Mouse (Mus musculus) megakaryocyte progenitor cell, adult 5-6 weeks (primary cell): ENCODE measurements around the gene Nlrx1. TPM values are rescaled to one million over a fixed set of nuclear protein-coding genes. Genes with fewer than 3 reads are reported as not detected.

Source experiments
- ATAC-seq: replicated peaks from 2 replicates; pipeline ENCODE4 v1.8.0; 2016; ENCODE audit warnings: mild to moderate bottlenecking, moderate TSS enrichment, inconsistent platforms; ENCODE audit not compliant: poor library complexity
- total RNA-seq, 2 experiments: library from RNA; stranded (forward) in 1 of 2; stranded (reverse) in 1 of 2; fragments of 157-497, 149-512 nt in 1 of 2; fragments of 200-1000 nt in 1 of 2; gene quantifications; 2 replicates each; pipeline versions ENCODE4 v1.2.3 to v1.2.4; 2015 to 2017

Nlrx1 gene
- total RNA-seq, 2 experiments from 2014 or later: 4.1 to 8.3 TPM

DNA sequence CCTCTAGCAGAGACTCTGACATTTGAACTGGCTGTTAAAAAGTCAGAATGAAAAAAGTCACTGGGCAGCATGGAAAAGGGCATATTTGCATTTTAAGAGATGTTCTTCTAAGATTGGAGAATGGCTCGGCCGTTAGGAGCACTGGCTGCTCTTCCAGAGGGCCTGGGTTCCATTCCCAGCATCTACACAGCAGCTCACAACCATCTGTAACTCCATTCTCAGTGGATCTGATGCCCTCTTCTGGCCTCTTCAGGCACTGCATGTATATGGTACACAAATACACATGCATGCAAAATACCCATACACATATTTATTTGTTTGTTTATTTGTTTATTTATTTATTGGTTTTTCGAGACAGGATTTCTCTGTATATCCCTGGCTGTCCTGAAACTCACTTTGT, 678 bp upstream of the Nlrx1 start:
- no peak for ATAC-seq

DNA sequence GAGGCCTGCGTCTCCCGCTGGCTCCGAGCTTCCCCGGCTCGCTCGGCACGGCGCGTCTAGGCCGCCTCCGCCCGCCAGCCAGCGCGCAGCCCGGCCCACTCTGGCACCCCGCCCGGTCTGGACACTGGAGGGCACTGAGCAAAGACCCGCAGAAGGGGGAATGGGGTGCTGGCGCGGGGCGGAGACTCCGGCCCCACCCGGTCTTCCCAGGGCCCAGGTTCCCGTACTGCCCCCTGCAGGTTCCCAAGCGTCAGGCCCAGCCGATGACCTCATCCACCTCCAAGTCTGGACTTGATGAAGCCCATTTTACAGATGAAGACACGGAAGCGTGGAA, 405 bp downstream of the Nlrx1 start:
- ATAC-seq: peak; percentile 87

DNA sequence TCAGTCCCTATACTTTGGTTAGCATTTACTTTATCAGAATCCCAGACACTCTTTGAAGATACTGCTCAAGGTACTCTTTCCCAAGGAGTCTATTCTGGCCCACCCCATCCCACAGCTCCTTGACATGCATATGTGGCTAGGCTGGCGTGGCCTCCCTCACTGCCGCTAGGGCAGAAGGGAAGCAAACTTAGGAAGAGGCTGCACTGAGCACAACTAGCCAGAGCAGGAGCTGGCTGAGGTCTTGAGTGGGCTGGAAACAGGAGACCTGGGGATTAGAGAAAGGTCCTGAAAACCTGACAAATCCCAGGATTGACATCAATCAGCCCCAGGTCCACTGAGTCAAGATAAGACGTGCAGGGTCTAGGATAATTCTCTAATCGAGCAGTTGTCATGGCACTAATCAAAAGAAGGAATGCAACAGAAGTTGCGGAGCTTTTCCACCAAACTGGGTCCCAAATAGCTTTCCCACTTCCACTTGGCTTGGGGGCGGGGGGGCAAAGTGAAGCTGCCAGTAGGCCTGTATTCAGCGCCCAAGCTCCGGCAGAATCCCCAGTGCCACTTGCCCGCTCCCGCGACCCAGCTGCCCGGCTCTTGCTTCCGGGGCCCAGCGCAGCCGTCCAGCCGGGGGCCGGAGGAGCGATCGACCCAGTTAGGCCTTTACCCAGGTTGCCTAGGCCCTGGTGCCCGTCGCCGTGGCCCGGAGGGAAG, 926 bp downstream of the Nlrx1 start:
- 0 out of 2 replicates have a peak, but pooled peaks have one; percentile 18 for ATAC-seq

DNA sequence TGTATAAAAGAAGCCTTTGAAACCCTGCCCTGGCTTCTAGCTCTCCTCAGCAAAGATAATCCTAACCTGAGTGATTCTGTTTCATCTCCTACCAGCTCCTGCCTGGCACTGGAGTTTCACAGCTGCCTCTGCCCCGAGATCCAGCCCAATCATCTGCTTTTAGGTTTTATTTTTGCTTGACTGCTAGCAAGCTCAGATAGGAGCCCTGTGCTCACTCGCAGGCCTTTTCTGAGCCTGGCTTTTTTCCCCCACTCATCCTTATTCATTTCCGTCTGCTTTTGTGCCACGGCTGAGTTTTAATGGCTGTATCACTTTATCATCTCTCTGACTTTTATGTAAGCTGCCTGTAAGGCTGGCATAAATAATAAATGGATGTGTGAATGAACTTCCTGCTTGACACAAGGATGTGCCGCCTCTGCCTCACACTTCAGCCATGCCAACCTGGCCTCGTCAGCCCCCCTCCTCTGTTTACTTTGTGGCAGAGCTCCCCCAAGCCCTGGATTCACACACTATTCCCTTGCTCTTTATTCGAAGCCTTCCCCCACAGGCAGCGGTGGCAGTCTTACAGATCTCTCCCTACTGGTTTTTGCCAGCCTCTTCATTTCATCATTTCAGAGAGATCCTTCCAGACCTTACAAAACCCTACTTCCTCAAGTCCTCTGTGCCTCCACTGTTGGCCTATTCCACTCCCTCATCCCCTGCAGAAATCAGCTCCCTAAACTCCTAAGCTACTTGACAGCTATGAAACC, 1.7 kb downstream of the Nlrx1 start:
- peak; percentile 30 for ATAC-seq

DNA sequence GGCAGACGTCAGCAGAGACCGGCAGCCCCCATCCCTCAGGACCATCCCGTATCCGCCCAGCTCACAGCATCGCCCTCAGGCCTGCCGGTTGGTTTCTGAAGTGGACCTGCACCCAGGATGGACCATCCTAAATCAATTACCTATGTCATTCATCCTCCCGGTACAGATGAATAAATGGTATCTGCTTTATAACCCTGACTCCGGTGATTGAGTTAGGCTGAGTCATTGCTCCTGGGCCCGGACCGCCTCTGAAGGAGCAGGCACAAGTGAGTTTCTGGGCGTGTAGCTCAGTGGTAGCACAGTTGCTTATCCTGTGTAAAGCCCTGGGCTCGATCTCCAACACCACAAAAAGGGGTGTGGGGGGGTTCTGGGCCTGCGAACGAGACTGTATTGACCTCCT, 7.0 kb downstream of the Nlrx1 start:
- ATAC-seq: no peak

DNA sequence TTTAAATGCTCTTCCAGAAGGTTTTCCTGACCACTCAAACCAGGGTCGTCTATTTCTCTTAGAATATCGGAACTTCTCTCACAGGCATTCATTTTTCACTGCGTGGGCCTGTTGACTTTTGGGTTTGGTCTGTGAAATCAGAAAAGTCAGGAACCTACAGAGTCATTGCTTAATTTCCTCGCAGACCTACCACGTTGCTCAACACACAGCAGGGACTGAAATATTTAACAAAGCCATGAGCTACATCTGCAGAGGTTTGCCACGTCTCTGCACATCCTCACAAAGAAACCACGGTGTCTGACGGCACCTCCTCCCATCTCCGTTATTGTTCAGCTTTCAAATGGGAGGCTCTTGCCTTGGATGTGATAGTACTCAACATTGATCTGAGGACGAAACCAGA, 9.4 kb downstream of the Nlrx1 start:
- ATAC-seq: peak; percentile 76

DNA sequence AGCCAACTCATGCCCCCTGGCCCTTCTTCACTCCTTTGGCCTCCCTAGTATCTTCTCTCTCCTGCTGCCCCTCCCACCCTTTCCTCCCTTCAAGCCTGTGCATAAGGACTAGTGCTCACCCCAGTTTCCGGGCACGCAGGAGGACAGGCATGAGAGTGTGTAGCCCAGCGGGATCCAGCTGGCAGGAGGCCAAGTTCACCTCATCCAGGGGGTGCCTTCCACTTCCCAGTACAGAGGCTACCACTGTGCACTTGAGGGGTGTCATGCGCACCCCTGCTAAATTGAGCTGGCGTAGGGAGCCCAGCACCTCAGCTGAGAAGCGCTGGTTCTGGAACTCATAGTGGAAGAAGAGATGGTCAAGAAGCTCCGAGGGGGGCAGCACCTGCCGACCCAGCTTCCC, 12.2 kb downstream of the Nlrx1 start:
- ATAC-seq: no peak

DNA sequence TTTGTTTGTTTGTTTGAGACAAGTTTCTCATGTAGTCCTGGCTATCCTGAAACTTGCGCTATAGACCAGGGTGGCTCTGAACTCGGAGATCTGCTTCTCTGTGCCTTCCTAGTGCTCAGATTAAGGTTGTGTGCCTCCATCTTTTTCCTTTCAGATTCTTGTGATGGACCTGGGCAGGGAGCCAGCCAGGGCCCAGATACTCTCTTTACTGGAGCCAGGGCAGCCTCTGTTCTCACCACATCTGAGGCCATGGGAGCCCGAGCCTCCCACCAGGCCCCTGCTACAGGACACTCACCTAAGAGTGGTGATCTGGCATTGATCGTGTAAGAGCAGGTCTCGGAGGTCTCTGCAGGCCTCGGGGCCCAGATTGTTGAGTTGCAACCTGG, 13.3 kb downstream of the Nlrx1 start:
- ATAC-seq: no peak

DNA sequence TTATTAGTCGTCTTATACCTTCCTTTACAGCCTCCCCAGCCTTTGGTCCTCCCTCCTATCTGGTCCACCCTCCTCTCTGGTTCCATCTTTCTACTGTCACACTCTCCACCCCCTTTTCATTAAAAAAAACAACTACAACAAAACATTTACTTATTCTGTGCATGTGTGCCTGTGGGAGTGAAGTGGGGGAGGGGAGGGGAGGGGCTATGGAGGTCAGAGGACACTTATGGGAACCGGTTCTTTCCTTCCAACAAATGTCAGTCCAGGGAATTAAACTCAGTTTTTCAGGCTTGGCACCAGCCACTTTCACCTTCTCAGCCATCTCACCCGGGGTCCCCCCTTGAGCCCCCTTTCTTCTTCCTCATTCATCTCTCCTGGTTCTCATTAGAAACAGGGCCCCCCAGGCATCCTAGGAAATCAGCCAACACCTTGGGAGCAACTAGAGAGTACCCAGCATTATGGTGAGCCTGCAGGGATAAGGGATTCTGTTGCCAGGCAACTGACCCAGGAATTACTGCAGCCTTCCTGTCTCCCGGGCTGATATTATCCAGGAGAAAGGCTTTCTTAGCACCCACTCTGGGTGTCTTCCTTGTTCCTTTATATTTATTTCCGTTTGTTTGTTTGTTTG, 13.8 kb downstream of the Nlrx1 start:
- no peak for ATAC-seq

DNA sequence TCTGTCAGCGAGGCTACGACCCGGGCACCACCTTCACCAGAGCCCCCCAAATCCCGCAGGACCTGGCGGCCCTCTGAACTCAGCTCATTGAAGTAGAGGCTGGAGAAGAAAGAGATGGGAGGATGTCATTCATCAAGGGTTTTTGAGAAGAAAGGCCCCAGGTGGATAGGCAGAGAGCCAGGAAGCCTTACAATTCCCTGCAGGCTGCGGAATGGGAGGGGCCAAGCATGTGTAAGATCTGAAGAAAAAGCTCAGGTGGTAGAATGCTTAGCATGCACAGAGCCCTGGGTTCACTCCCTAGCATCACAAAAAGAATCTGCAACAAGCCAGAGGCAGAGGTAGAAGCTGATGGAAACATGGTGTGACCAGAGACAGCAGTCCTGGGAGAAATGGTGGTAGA, 15.0 kb downstream of the Nlrx1 start:
- no peak for ATAC-seq

DNA sequence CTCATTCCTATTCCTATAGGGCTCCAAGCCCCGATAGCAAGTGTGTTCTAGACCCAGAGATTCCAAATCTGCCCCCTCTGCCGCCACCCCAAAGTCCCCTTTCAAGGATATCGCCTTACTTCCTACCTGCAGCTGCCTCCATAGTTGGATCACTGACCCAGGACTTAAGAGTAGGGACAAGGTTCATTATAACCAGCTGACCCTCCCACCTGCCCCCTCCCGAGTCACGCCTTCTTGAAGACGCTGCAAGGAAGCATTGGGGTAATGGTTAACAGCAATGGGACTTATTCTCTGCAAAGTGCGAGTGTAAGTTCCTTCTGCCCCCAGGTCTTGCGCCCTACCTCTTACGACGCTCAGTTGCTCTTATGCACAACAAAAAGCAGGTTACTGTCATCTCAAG, 17.1 kb downstream of the Nlrx1 start, which contains the start of gene Pdzd3:
Pdzd3 (minus strand) TSS at position 158 of the 400 bp plus-strand sequence.
- no peak for ATAC-seq

DNA sequence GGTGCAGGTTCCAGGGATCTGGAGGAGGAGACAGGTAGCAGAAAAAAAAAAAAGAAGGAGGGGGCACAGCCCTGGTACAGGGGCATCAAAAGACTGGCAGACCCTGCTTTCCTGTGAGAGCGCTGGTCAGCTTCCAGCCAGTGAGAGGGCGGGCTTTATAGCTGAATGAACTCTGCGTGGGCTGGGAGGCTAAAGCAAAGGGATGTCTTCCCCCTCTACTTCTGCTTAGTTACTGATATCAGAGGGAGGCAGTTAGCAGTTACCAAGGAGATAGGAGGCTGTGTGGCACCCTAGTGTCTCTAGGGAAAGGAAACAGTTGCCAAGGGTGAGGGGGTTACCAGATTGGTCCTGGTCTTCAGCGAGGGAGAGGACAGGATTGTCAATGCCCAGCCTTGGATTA, 18.0 kb downstream of the Nlrx1 start:
- ATAC-seq: peak; percentile 24

DNA sequence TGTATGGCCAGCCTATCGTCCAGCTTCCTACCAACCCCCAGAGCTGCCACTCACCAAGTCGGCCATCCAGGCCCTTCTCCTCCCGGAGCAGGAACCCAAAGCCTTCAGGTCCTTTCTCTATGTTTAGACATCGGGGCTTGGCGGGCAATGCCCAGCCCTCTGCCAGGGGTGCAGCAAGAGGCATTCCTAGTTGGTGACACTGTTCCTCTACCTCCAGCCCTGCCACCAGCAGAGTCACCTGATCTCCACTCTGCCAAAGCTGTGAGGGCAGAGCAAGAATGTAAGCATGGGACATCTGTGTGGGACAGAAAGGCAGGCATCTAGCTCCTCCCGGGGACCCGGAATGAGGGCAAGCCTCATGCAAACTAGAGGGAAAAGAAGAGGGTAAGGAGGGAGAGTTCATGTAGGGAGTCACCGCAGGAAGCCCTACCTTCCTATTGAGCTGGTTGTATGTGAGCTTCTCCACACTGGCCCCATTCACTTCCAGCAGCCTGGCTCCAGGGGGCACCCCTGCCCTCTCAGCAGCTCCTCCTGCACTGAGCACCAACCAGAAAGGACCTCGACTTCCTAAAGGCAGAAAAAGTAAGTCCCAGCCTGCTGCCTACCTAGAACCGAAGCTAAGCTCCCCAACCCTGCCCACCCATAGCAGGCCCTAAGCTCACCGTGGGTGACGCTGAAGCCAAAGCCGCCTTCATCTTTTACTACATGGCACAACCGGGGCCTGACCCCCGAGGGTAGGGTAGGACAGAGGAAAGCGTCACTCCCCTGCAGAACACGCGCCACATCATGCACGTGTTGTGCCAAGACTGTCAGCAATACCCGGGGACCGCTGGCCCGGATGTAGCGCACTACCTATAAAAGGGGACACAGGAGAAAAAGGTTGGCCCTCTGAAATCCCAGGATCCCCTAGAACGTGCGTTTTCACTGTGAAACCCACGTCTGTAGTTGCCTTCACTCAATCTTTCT, 18.9 kb downstream of the Nlrx1 start:
- peak; percentile 96 for ATAC-seq

DNA sequence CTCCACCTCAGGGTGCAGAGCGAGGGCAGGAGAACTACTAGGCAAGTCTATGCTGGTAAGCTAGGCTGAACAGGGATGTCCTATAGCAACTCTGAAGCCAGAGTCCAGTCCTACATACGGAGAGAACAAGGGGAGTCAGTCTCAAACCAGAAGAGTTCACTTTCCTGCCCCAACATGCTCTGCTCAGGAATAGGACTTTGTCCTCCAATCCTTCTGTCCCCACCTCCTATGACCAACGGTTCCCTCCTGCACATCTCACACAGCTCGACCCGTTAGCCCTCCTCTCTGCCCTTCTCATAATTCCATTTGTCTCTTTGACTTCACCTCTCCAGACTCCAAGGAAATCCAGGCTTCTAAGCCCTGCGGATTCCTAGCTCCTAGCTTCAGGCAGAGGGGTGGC, 20.5 kb downstream of the Nlrx1 start:
- no peak for ATAC-seq

DNA sequence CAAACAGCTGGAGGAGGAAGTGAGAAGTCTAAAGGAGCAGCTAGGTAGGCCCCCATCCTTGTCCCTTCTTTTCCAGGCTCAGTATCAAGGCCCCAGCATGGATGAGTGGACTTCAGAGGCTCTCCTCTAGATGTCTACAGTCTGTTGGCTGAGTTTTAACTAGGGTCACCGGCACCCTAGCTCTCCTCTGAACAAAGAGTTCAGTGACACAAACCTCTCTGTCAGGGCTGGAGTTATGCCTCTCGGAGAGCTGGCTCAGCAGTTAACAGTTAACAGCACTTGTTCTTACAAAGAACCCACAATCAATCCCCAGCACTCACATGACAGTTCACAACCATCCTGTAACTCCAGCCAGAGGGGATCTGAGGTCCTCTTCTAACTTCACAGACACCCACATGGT, 24.8 kb downstream of the Nlrx1 start:
- ATAC-seq: no peak

DNA sequence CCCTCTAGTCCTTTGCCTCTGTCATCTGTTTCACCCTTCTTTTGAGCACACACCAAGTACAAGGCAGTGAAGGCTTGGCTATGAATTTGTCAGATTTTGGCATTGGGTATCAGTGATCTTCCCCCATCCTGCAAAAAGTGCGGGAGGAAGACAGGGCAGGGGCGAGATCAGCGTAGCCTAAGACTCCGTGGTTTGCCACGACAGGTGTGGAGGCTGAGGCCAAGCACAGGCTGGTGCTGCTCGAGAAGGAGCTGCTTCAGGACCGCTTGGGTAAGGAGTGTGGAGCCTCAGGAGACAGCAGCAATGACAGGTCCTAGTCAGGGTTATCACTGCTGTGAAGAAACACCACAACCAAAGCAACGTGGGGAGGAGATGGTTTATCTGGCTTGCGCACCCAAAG, 27.0 kb downstream of the Nlrx1 start:
- peak; percentile 48 for ATAC-seq

DNA sequence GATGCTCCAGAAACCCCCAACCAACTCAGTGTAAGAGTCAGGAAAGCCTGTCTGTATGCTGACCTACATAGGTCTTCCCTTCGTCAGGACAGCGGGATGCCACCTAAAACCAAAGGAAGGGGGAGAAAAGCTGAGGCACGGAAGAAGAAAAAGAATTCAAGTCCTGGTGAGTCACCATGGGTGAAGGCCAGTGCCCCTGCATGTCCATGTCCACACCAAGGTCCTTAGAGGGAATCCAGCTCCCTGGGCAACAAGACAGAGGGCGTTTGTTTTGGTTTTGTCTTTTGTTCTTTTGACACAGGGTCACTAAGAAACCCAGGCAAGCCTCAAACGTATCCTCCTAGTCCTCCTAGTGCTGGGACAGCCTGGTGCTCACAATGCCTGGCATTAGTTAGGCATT, 27.5 kb downstream of the Nlrx1 start:
- ATAC-seq: no peak

DNA sequence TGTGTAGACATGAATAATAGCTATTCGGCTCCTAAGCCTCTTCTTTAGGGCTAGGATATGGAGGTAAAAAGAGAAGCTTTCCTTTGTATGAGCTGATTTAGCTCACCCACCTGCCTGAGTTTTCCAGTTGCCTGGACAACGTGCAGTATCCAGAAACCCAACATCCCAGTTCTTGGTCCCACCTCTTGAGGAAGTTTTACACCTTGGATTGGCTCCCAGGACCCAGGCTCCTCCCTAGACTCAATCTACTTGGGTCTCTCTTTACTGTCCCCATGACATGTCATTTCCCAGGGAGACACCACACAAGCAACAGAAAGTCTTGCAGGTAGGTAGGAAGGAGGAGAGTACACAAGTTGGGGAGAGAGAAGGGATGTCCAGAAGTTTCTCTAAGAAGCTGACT, 28.0 kb downstream of the Nlrx1 start, which contains the start of gene Ccdc153:
Ccdc153 (plus strand) TSS at position 278 of the 400 bp plus-strand sequence.
- no peak for ATAC-seq

DNA sequence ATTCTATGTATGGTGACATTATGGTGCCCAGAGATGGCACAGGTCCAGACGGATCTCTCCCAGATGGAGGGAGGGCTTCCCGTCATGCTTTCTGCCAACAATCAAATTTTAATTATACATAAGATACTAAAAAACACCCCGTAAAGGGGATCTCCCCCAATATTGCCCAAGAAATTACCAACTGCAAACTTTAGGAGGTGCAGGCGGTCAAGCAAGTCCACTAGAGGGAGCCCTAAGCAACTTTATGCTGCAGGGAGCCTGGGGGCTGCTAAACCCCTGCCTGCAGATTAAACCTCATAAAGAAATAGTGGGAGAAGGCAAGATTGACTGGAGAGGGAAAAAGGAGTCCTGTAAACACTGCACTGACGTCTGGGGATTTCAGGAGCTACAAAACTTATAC, 29.0 kb downstream of the Nlrx1 start:
- peak; percentile 69 for ATAC-seq

DNA sequence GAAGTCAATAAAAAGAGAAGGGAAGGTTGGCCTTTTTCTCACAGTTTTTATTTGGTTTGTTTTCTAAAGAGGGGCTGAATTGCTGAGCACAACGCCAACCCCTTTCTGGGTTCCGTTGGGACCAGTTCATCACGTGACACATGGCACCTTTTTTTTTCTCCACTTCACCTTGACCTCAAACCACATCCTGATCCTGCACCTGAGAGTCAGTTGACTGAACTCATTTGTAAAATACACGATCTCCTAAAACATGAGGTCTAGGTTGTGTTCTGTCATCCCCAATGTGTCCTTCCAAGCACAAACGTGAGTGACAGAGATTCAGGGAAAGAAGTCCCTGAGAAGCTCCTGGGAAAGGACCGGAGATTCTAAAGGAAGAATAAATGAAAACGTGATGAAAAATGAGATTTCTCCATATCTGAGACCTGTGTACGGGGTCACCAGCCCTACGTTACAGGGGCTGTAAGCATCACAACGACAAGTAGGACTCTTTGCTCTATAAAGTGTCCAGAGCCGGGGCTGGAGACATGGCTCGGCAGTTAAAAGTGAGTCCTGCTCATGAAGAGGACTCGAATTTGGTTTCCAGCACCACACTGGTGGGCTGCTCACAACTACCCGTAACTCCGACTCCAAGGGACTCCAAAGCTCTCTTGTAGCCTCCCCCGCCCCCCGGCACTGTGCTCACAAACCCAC, 29.8 kb downstream of the Nlrx1 start:
- no peak for ATAC-seq
